Mouse (Mus musculus): ENCODE results near the gene Mindy2.
A peak's percentile ranks its signal among the peaks of the same experiment; 100 is the strongest.

Gene Mindy2

GRCm38 (mm10) chr9:70666811-70667210, 9.8 kb upstream of the Mindy2 start:
- peak; percentile 15 for DNase-seq

- DNase-seq, result no peak
Measured at GRCm38 (mm10) chr9:70665372-70666145, 8.6 kb upstream of the Mindy2 start.

- no peak for DNase-seq
Measured at GRCm38 (mm10) chr9:70664847-70665246, 7.9 kb upstream of the Mindy2 start.

DNA sequence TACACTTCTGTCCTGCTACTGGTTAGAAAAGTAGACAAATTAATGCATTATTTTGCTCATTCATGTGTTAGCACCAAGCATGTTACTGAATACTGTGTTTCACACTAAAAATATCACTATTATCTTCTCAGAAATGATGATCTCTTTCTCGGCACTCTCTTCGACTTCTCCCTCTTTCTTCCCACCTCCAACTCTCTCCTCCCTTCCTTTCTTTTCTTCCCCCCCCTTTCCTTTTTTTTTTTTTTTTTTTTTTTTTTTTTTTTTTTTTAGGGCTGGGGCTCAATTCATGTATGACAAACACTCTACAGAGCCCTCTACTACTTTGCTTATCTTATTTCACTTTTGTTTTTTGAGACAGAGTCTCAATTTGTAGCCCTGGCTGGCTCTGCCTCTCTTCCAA, 1.3 kb upstream of the Mindy2 start:
- DNase-seq, result no peak

DNA sequence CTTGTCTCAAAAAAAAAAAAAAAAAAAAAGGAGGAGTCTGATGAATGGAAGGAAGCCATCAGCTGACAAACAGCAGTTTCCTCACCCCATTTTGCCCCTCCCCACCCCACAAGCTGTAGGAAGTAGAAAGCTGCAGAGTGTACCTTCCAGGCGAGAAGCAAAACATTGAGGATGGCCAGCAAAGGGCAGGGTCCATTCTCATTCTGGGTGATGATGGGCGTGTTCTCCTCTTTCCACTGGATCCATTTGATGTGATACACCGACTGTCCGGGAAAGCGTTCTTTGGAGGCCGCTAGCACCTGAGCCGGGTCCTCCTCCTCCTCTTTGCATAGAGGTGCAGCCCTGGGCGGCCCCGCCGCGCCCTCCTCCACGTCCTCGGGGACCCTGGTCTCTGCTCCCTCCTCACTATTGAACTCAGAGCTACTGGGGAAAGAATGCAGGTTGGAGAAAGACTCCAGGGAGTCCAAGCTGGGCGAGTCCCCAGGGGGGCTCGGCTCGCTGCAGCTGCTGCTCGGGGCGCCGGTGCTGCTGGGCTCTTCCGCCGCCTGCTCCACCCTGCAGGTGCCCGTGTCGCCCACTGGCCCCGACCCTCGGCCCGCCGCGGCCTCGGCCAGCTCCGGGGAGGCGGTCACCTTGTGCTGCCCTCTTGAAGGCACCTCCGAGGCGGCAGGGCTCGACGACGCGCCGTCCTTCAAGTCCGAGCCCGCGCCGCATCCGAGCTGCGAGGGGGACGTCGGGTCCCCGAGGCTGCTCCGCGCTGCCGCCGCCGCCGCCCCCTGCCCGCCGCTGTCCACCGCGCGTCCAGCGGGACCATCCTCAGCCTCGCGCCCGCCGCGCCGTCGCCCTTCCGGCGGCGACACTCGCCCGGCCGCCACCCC, 605 bp downstream of the Mindy2 start, which contains the start of gene Gm10642:
TSS of gene Gm10642 (plus strand) at position 122 of the 878 bp plus-strand sequence.
- peak; percentile 79 for DNase-seq

GRCm38 (mm10) chr9:70655764-70656129, 1.2 kb downstream of the Mindy2 start:
- no peak for DNase-seq

DNA sequence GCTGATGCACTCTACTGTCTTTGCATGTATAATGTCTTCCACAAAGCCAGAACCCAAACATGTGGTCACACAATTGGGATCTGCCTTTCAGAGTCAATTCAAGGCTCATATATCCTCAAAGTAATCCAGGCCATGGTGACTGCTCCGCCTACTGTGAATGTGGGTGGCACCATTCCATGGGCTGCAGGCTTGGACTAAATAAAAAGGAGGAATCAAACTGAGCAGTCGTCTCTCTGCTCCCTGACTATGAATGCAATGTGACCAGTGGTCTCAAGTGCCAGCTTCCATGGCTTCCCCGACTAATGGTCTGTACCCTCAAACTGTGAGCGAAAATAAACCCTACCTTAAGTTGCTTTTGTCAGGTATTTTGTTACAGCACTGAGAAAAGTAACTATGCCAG, 2.5 kb downstream of the Mindy2 start:
- no peak for DNase-seq

DNA sequence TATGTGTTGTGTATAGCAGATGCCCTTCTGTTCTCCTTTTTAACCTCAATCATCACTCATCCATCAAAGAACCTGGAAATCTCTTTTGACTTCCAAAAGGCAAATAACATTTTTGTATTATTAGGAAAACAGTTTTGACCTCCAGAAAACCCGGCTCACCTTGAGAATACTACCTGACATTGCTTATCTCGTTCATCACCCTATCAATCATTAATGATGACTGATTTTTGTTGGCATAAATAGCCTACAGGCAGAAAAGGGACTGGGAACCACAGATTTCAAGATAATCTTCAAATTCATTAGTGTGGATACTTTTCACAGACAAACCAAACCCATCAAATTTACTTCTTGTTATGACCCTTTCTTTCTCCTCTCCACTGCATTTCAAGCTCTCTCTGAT, 3.1 kb downstream of the Mindy2 start:
- no peak for DNase-seq

DNA sequence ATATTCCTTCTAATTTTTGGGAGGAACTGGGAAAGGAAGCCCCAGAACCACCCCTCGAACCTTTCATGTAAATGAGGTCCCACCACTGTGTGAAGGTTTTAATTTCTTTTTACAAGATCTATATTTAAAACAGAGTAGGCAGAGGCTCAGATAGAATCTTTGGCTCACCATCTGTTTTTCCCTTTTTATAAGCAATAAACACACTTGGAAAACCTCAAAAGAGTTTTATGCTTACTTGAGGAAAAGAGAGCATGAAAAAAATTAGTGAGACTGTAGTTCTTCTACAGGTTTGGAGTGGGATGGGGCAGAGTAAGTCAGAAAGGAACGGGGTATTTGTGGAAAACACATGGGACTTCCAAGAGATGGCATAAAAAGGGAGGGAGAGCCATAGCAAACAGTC, 4.8 kb downstream of the Mindy2 start:
- DNase-seq, result no peak

DNA sequence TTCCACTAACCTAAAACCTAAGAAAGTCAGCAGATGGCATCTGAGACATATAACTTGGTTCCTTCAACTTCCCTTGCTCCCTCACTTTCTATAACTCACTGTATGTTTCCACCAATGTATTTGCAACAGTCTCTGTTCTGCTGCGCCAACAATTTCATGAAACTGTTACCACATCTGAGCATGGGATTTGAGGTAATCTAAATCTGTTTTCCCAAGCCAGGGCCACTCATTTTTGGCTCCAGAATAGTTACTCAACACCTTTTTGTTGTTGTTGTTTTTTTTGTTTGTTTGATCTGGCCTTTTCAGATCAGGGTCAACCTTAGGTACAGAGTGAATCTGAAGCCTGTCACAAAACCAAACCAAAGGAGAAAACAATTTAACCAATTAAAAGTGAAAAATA, 6.0 kb downstream of the Mindy2 start:
- no peak for DNase-seq

GRCm38 (mm10) chr9:70650260-70650659, 6.7 kb downstream of the Mindy2 start:
- DNase-seq, result no peak

GRCm38 (mm10) chr9:70636748-70637147, 20.2 kb downstream of the Mindy2 start:
- no peak for DNase-seq

DNA sequence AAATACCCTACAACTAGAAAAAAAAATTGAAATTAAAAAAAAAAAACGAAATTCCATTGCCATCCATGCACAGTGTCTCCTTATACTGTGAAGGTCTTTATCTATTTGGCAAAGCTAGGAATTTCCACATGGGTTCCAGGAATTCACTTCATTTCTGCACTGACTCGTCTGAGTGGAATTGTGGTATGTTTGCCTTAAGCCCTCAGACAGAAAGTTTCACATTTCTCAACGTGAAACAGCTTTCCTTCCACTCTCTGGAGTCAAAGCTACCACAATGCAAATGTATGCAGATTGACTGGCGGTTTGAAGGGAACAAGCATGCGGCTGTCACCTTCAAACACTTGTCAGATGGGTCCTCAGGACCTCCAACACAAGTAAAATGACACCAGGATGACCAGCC, 25.3 kb downstream of the Mindy2 start:
- DNase-seq, result no peak

- no peak for DNase-seq
Measured at GRCm38 (mm10) chr9:70629711-70630110, 27.3 kb downstream of the Mindy2 start.

DNA sequence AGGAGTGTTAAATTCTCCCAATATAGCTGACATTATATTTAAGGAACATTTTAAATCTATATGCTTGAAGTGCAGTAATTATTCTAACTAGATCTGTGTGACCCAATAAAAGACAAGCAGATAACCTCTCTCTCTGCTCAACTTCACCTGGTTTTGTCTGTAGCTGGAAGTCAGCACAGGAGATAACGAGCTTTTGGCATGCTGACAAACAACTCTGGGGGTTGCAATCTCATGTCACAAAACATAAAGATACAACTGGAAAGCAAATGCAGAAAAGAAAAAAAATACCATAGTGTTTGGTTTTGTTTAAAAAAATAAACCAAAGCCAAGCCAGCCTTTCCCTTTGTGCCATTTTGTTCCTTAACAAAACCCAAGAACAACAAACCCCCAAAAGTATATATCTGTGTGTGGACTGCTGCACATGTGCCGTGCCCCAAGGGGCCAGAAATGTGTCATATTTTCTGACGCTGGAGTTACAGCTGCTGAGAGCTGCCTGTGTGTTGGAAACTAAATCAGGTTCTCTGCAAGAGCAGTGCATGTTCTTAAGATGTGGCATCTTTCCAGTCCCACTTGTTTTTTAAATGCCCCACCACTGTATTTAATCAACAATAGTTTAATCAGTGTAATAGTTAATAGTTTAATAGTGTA, 45.8 kb downstream of the Mindy2 start:
- DNase-seq, result no peak

DNA sequence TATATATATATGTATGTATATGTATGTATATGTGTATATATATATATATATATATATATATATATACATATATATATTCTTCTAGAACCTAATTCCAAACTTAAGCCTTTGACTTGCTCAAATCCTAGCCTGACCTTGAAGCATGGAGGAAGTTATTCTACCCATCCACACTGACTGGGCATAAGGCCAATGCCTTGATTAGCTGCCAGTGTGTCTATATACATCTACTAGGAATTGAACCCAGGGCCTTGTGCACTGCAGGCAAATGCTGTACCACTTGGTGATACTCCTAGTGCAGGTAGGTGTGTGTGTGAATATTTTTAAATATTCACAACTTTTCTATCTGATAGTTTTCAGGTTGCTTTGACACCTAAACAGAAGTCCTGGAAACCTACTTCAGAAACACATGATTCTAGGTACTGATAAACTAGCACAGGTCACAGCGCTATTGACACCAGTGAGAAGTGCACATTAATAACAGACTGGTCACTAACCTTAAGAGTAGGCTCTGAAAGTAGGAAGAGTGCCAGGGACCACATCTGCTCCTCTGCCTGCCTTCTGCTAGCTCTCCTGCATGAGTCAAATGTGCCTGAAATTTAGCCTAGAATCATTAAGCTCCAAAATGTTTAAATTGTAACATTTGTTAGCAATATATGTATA, 54.7 kb downstream of the Mindy2 start:
- peak; percentile 40 for DNase-seq

- DNase-seq, result no peak
Measured at GRCm38 (mm10) chr9:70598271-70598670, 58.7 kb downstream of the Mindy2 start.

GRCm38 (mm10) chr9:70591486-70591885, 65.5 kb downstream of the Mindy2 start:
- DNase-seq, result no peak

DNA sequence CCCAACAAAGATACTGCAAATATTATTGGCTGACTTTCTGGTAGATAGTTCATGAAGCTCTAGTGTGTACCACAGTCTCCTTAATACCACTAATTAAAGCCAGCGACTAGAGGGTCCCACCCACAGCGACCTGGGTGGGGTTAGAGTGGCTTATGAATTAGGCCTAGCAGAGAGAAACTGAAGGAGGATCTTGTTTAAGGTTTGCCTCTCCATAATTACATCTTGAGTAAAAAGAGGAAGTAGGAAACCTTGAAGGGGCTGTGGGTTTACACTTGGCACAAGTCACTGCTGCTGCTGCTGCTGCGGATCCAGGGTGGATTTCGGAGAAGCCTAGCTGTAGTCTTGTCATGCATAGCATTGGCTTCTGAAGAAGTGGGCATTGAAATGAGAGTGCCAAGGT, 66.2 kb downstream of the Mindy2 start:
- DNase-seq, result no peak

DNA sequence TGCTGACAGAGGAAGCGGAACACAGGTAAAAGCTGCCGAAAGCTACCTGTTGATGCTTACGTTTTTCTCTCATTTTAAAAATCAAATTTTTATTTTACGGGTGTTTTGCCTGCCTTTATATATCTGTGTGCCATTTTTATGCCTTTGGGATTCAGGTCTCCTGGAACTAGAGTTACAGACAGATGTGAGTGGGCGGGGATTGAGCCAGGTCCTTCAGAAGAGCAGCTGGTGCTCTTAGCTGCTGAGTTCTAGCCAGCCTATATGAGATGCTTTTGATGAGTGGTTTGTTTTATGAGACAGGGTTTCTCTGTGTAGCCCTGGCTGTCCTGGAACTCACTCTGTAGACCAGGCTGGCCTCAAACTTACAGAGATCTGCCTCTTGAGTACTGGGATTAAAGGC, 69.8 kb downstream of the Mindy2 start:
- no peak for DNase-seq

DNA sequence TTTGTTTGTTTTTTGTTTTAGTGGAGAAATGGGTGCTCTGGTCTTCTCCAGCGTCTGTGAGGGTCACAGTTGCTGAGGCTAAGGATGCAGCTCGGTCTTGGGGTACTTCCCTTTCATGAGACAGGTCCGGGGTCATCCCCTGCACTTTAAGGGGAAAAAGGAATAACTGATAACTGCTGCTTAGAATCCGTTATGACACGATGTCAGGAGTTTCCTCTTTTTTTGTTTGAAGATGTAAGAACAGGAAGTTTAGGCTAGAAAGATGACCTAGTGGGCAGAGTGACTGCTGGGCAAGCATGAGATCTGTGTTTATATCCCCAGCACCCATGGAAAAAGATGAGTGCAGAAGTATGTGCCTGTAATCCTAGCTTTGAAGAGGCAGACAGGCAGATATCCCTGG, 71.8 kb downstream of the Mindy2 start:
- DNase-seq, result no peak

GRCm38 (mm10) chr9:70584641-70585040, 72.3 kb downstream of the Mindy2 start:
- DNase-seq, result no peak

- DNase-seq, result no peak
Measured at GRCm38 (mm10) chr9:70580956-70581355, 76.0 kb downstream of the Mindy2 start.

All from kidney, adult 18-20 months (tissue).